Mouse (Mus musculus): Measurements from ENCODE around the gene Amhr2. TPM values are rescaled to one million over a fixed set of nuclear protein-coding genes. Genes with fewer than 3 reads are reported as not detected.

Gene Amhr2
- polyA plus RNA-seq, 1 experiment from 2014 or later: 1.2 TPM

- Histone ChIP-seq H3K9me3 (ENCODE audit: control insufficient read depth, low read depth, low read length) (no peaks in the 10 kb centered on the region), H3K36me3 (ENCODE audit: control insufficient read depth, insufficient read depth, low read length) (peaks cover 35% of the 10 kb centered on the region), H3K4me1 (ENCODE audit: control insufficient read depth, insufficient read depth, low read length) (peaks cover 14% of the 10 kb centered on the region), H3K4me3 (ENCODE audit: low read depth, low read length) (no peak overlapping the region), H3K27ac (ENCODE audit: low read length) (no peak overlapping the region), H3K27me3 (ENCODE audit: control insufficient read depth, insufficient read depth, low read length) (no peaks in the 10 kb centered on the region), H3K9ac (replicated peaks; ENCODE audit: low read depth, low read length) (no peak overlapping the region), H3K4me2 (replicated peaks; ENCODE audit: low read depth, low read length) (no peak overlapping the region)
- no peak for ATAC-seq (ENCODE audit: insufficient number of reproducible peaks, insufficient read depth, low FRiP score, low read depth)
Observed at GRCm38 (mm10) chr15:102413687-102414086, 31.5 kb upstream of the Amhr2 start.

DNA sequence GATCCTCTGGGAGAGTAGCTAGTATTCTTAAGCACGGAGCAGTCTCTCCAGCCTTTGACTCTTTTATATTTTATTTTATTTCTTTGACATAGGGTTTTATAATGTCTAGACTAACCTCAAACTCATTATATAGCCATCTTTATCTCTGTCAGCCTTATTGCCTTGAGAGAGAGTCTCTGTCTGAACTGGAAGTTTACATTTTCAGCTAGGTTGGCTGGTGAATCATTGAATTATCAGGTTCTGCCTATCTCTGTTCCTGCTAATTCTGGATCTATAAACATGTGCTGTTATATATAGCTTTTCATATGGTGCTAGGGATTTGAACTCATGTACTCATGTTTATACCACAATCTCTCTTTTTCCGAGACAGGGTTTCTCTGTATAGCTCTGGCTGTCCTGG, 27.6 kb upstream of the Amhr2 start:
- Histone ChIP-seq H3K27me3 (ENCODE audit: control insufficient read depth, insufficient read depth, low read length) (no peaks in the 10 kb centered on the region), H3K4me2 (replicated peaks; ENCODE audit: low read depth, low read length) (no peak overlapping the region), H3K4me3 (ENCODE audit: low read depth, low read length) (no peak overlapping the region), H3K36me3 (ENCODE audit: control insufficient read depth, insufficient read depth, low read length) (peaks cover 12% of the 10 kb centered on the region; the same call in 1 of the 2 replicates), H3K9me3 (ENCODE audit: control insufficient read depth, low read depth, low read length) (no peaks in the 10 kb centered on the region), H3K9ac (replicated peaks; ENCODE audit: low read depth, low read length) (no peak overlapping the region), H3K27ac (ENCODE audit: low read length) (no peak overlapping the region), H3K4me1 (ENCODE audit: control insufficient read depth, insufficient read depth, low read length) (no peaks in the 10 kb centered on the region)
- ATAC-seq (ENCODE audit: insufficient number of reproducible peaks, insufficient read depth, low FRiP score, low read depth): no peak
- 90% methylated on average over 2 of the region's 2 CpGs for WGBS

DNA sequence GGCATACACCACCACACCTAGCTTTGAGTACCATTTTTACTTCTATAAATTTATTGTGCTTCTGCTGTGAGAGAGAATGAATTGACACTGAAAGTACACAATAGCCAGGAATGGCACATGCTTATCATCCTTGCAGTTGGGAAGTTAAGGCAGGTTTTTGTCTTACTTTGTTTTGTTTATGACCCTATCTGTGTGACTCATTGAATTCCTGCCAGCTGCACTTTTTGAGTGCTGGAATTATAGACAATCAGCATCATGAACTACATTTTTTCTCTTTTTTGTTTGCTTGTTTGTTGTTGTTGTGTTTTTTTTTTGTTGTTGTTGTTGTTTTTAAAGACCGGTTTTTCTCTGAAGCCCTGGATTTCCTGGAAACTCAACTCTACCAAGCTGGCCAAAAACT, 24.2 kb upstream of the Amhr2 start:
- Histone ChIP-seq H3K4me2 (replicated peaks; ENCODE audit: low read depth, low read length) (no peak overlapping the region), H3K9me3 (ENCODE audit: control insufficient read depth, low read depth, low read length) (no peaks in the 10 kb centered on the region), H3K9ac (replicated peaks; ENCODE audit: low read depth, low read length) (no peak overlapping the region), H3K27ac (ENCODE audit: low read length) (no peak overlapping the region), H3K27me3 (ENCODE audit: control insufficient read depth, insufficient read depth, low read length) (no peaks in the 10 kb centered on the region), H3K4me1 (ENCODE audit: control insufficient read depth, insufficient read depth, low read length) (no peaks in the 10 kb centered on the region), H3K36me3 (ENCODE audit: control insufficient read depth, insufficient read depth, low read length) (peaks cover 10% of the 10 kb centered on the region), H3K4me3 (ENCODE audit: low read depth, low read length) (no peak overlapping the region)
- 48% methylated on average over 1 of the region's 1 CpGs for WGBS
- ATAC-seq (ENCODE audit: insufficient number of reproducible peaks, insufficient read depth, low FRiP score, low read depth): no peak

DNA sequence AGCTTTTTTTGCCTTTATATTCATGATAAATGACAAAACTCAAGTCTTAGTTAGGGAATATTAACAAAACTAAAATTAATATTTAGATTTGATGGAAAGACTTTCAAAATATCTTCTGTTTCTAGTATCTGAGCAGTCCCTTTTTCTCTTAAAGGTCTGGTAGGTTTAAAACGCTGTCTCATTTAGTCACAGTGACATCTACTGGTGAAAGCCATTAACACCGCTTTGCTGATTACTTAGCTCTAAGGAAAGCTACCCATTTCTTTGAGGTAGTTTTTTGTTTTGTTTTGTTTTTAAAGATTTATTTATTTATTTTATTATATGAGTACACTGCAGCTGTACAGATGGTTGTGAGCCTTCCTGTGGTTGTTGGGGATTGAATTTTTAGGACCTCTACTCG, 23.7 kb upstream of the Amhr2 start:
- Histone ChIP-seq H3K27me3 (ENCODE audit: control insufficient read depth, insufficient read depth, low read length) (no peaks in the 10 kb centered on the region), H3K9me3 (ENCODE audit: control insufficient read depth, low read depth, low read length) (no peaks in the 10 kb centered on the region), H3K27ac (ENCODE audit: low read length) (no peak overlapping the region), H3K36me3 (ENCODE audit: control insufficient read depth, insufficient read depth, low read length) (peaks cover 14% of the 10 kb centered on the region), H3K4me3 (ENCODE audit: low read depth, low read length) (no peak overlapping the region), H3K4me1 (ENCODE audit: control insufficient read depth, insufficient read depth, low read length) (no peaks in the 10 kb centered on the region), H3K9ac (replicated peaks; ENCODE audit: low read depth, low read length) (no peak overlapping the region), H3K4me2 (replicated peaks; ENCODE audit: low read depth, low read length) (no peak overlapping the region)
- ATAC-seq (ENCODE audit: insufficient number of reproducible peaks, insufficient read depth, low FRiP score, low read depth): no peak
- WGBS: 49% methylated on average over 3 of the region's 3 CpGs

- Histone ChIP-seq H3K9me3 (ENCODE audit: control insufficient read depth, low read depth, low read length) (no peaks in the 10 kb centered on the region), H3K36me3 (ENCODE audit: control insufficient read depth, insufficient read depth, low read length) (peaks cover 29% of the 10 kb centered on the region), H3K27ac (ENCODE audit: low read length) (no peak overlapping the region), H3K4me2 (replicated peaks; ENCODE audit: low read depth, low read length) (no peak overlapping the region), H3K4me1 (ENCODE audit: control insufficient read depth, insufficient read depth, low read length) (no peaks in the 10 kb centered on the region), H3K9ac (replicated peaks; ENCODE audit: low read depth, low read length) (no peak overlapping the region), H3K4me3 (ENCODE audit: low read depth, low read length) (no peak overlapping the region), H3K27me3 (ENCODE audit: control insufficient read depth, insufficient read depth, low read length) (no peaks in the 10 kb centered on the region)
- no peak for ATAC-seq (ENCODE audit: insufficient number of reproducible peaks, insufficient read depth, low FRiP score, low read depth)
- 87% methylated on average over 2 of the region's 2 CpGs for WGBS
Observed at GRCm38 (mm10) chr15:102423602-102424240, 21.4 kb upstream of the Amhr2 start.

DNA sequence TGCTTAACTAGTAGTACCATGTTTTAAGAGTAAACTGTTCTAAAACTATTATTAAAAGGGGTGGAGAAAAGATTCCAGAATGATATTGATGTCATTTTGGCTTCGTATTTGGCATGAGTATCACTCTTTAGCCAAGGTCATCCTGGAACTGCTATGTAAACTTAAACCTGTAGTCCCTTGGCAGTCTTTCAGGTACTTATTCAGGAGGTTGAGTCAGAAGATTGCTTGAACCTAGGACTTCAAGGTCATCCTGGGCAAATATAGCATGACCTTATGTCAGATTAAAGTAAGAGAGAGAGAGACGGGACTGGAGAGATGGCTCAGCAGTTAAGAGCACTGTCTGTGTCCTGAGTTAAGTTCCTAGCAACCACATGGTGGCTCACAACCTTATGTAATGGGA, 20.5 kb upstream of the Amhr2 start:
- Histone ChIP-seq H3K9ac (replicated peaks; ENCODE audit: low read depth, low read length) (no peak overlapping the region), H3K4me1 (ENCODE audit: control insufficient read depth, insufficient read depth, low read length) (no peaks in the 10 kb centered on the region), H3K27ac (ENCODE audit: low read length) (no peak overlapping the region), H3K9me3 (ENCODE audit: control insufficient read depth, low read depth, low read length) (no peaks in the 10 kb centered on the region), H3K4me2 (replicated peaks; ENCODE audit: low read depth, low read length) (no peak overlapping the region), H3K4me3 (ENCODE audit: low read depth, low read length) (no peak overlapping the region), H3K27me3 (ENCODE audit: control insufficient read depth, insufficient read depth, low read length) (no peaks in the 10 kb centered on the region), H3K36me3 (ENCODE audit: control insufficient read depth, insufficient read depth, low read length) (peaks cover 35% of the 10 kb centered on the region)
- no peak for ATAC-seq (ENCODE audit: insufficient number of reproducible peaks, insufficient read depth, low FRiP score, low read depth)
- WGBS: 83% methylated on average over 2 of the region's 2 CpGs

GRCm38 (mm10) chr15:102426963-102427362, 18.2 kb upstream of the Amhr2 start:
- H3K9me3 ChIP-seq (ENCODE audit: control insufficient read depth, low read depth, low read length): no peaks in the 10 kb centered on the region
- ATAC-seq (ENCODE audit: insufficient number of reproducible peaks, insufficient read depth, low FRiP score, low read depth): no peak
- H3K4me3 ChIP-seq (ENCODE audit: low read depth, low read length): no peak overlapping the region
- no peaks in the 10 kb centered on the region for H3K27me3 ChIP-seq (ENCODE audit: control insufficient read depth, insufficient read depth, low read length)
- no peak overlapping the region for H3K9ac ChIP-seq (replicated peaks; ENCODE audit: low read depth, low read length)
- H3K36me3 ChIP-seq (ENCODE audit: control insufficient read depth, insufficient read depth, low read length): peaks cover 52% of the 10 kb centered on the region
- no peak overlapping the region for H3K4me2 ChIP-seq (replicated peaks; ENCODE audit: low read depth, low read length)
- 97% methylated on average over 1 of the region's 1 CpGs for WGBS
- H3K4me1 ChIP-seq (ENCODE audit: control insufficient read depth, insufficient read depth, low read length): no peaks in the 10 kb centered on the region
- no peak overlapping the region for H3K27ac ChIP-seq (ENCODE audit: low read length)

- H3K9me3 ChIP-seq (ENCODE audit: control insufficient read depth, low read depth, low read length): no peaks in the 10 kb centered on the region
- H3K9ac ChIP-seq (replicated peaks; ENCODE audit: low read depth, low read length): no peak overlapping the region; the same call in 1 of the 2 replicates
- H3K36me3 ChIP-seq (ENCODE audit: control insufficient read depth, insufficient read depth, low read length): peaks cover 55% of the 10 kb centered on the region
- WGBS: 92% methylated on average over 1 of the region's 1 CpGs
- no peak overlapping the region for H3K4me3 ChIP-seq (ENCODE audit: low read depth, low read length)
- no peak for ATAC-seq (ENCODE audit: insufficient number of reproducible peaks, insufficient read depth, low FRiP score, low read depth)
- H3K27me3 ChIP-seq (ENCODE audit: control insufficient read depth, insufficient read depth, low read length): no peaks in the 10 kb centered on the region
- no peak overlapping the region for H3K4me2 ChIP-seq (replicated peaks; ENCODE audit: low read depth, low read length)
- no peak overlapping the region for H3K27ac ChIP-seq (ENCODE audit: low read length)
- no peaks in the 10 kb centered on the region for H3K4me1 ChIP-seq (ENCODE audit: control insufficient read depth, insufficient read depth, low read length)
Observed at GRCm38 (mm10) chr15:102432046-102432445, 13.1 kb upstream of the Amhr2 start.

DNA sequence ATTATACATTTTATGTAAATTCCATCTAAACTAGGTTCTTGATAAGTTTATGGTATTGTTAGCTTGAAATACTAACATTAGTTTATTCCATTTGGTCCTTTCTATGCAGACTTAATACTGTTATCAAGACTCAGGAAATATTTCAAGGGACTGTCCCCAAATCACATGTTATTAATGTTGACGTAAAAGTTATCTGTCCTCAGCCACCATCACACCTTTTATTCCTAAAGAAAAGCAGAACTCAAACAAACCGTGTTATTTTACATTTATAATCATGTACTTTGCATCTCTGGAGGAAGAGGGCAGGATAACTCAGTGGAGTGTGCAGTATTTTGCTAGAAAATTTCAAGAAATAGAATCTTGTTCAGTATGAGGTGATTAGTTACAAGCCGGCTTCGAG, 12.0 kb upstream of the Amhr2 start:
- no peak for ATAC-seq (ENCODE audit: insufficient number of reproducible peaks, insufficient read depth, low FRiP score, low read depth)
- Histone ChIP-seq H3K4me1 (ENCODE audit: control insufficient read depth, insufficient read depth, low read length) (no peaks in the 10 kb centered on the region), H3K9ac (replicated peaks; ENCODE audit: low read depth, low read length) (no peak overlapping the region), H3K4me2 (replicated peaks; ENCODE audit: low read depth, low read length) (no peak overlapping the region), H3K4me3 (ENCODE audit: low read depth, low read length) (no peak overlapping the region), H3K36me3 (ENCODE audit: control insufficient read depth, insufficient read depth, low read length) (peaks cover 46% of the 10 kb centered on the region), H3K27me3 (ENCODE audit: control insufficient read depth, insufficient read depth, low read length) (no peaks in the 10 kb centered on the region), H3K27ac (ENCODE audit: low read length) (no peak overlapping the region), H3K9me3 (ENCODE audit: control insufficient read depth, low read depth, low read length) (no peaks in the 10 kb centered on the region)
- WGBS: 91% methylated on average over 4 of the region's 4 CpGs

All from stomach, embryonic 14.5 days (tissue).